Mouse (Mus musculus): ENCODE results near the gene Hmcn1.
A peak's percentile ranks its signal among the peaks of the same experiment; 100 is the strongest.

Hmcn1 gene

GRCm38 (mm10) chr1:150874025-150874424 lies 119.2 kb downstream of the Hmcn1 start:
- DNase-seq (ENCODE audit: low spot score) = no peak

- peak; percentile 82 for DNase-seq (ENCODE audit: low spot score)
These were observed 120.0 kb downstream of the Hmcn1 start for GRCm38 (mm10) chr1:150873231-150873630.

GRCm38 (mm10) chr1:150872105-150872504 lies 121.1 kb downstream of the Hmcn1 start:
- DNase-seq (ENCODE audit: low spot score) = no peak

- no peak for DNase-seq (ENCODE audit: low spot score)
These were observed 124.0 kb downstream of the Hmcn1 start for GRCm38 (mm10) chr1:150869189-150869588.

GRCm38 (mm10) chr1:150866615-150867014 lies 126.6 kb downstream of the Hmcn1 start:
- peak; percentile 50 for DNase-seq (ENCODE audit: low spot score)

GRCm38 (mm10) chr1:150857779-150858178 lies 135.5 kb downstream of the Hmcn1 start:
- DNase-seq (ENCODE audit: low spot score) = no peak

GRCm38 (mm10) chr1:150833448-150833847 lies 159.8 kb downstream of the Hmcn1 start:
- DNase-seq (ENCODE audit: low spot score) = no peak

GRCm38 (mm10) chr1:150829851-150830250 lies 163.4 kb downstream of the Hmcn1 start:
- DNase-seq (ENCODE audit: low spot score) = no peak

- DNase-seq (ENCODE audit: low spot score) = no peak
These were observed 166.1 kb downstream of the Hmcn1 start for GRCm38 (mm10) chr1:150827169-150827568.

GRCm38 (mm10) chr1:150824334-150825005 lies 168.8 kb downstream of the Hmcn1 start:
- DNase-seq (ENCODE audit: low spot score) = no peak

- no peak for DNase-seq (ENCODE audit: low spot score)
These were observed 177.0 kb downstream of the Hmcn1 start for GRCm38 (mm10) chr1:150816035-150816807.

GRCm38 (mm10) chr1:150814917-150815316 lies 178.3 kb downstream of the Hmcn1 start:
- no peak for DNase-seq (ENCODE audit: low spot score)

GRCm38 (mm10) chr1:150813381-150813780 lies 179.9 kb downstream of the Hmcn1 start:
- no peak for DNase-seq (ENCODE audit: low spot score)

- peak; percentile 20 for DNase-seq (ENCODE audit: low spot score)
These were observed 186.4 kb downstream of the Hmcn1 start for GRCm38 (mm10) chr1:150806864-150807263.

GRCm38 (mm10) chr1:150805466-150805865 lies 187.8 kb downstream of the Hmcn1 start:
- no peak for DNase-seq (ENCODE audit: low spot score)

GRCm38 (mm10) chr1:150804235-150805099 lies 188.8 kb downstream of the Hmcn1 start:
- peak; percentile 14 for DNase-seq (ENCODE audit: low spot score)

GRCm38 (mm10) chr1:150802642-150803041 lies 190.6 kb downstream of the Hmcn1 start:
- DNase-seq (ENCODE audit: low spot score) = no peak

GRCm38 (mm10) chr1:150800611-150801263 lies 192.5 kb downstream of the Hmcn1 start:
- DNase-seq (ENCODE audit: low spot score) = peak; percentile 32

- DNase-seq (ENCODE audit: low spot score) = no peak
These were observed 194.6 kb downstream of the Hmcn1 start for GRCm38 (mm10) chr1:150798651-150799050.

- no peak for DNase-seq (ENCODE audit: low spot score)
These were observed 206.5 kb downstream of the Hmcn1 start for GRCm38 (mm10) chr1:150786746-150787145.

- DNase-seq (ENCODE audit: low spot score) = no peak
These were observed 210.0 kb downstream of the Hmcn1 start for GRCm38 (mm10) chr1:150783070-150783842.

Data from lung, postnatal 25 days (tissue).